Mouse (Mus musculus): ENCODE data around the gene Prdm8. TPM values are rescaled to one million over a fixed set of nuclear protein-coding genes. Genes with fewer than 3 reads are reported as not detected.

The Prdm8 gene
- polyA plus RNA-seq (2017; shearing (Covaris generic)) = not detected

DNA sequence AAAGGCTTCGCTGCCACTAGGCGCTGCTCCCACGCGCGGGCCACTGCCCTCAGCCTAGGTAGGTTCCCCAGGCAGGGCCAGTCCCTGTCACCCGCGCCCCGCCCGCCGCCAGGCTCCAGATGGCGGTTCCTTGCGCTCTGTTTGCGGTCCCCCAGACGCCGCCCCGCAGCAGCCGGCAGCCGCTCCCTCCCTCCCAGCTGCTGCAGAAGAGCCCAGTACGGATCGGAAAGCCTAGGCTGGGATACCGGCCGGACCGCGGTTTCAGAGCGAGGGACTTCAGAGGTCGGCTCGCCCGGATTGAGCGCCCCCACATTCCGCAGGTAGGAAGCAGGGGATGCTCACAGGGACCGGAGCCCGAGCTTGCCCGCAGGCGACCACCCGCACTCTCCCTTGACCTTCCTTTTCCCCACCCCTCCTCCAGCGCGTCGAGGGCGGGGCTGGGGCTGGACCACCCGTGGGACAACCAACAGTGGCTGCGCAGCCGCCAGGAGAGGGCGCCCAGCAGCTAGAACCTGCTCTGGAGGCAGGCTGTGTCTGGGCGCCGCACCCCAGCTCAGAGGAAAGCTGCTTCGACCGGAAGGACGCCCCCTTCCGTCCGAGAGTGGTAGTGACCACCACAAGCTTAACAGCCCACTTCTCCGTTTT, at the start of gene Prdm8:
Gene Prdm8, plus strand, starts transcription at position 19 of the 645 bp plus-strand sequence.
- ATAC-seq = peak; percentile 79

- no peak for ATAC-seq
These were observed 39.9 kb upstream of the Prdm8 start for GRCm38 (mm10) chr5:98127074-98127473.

DNA sequence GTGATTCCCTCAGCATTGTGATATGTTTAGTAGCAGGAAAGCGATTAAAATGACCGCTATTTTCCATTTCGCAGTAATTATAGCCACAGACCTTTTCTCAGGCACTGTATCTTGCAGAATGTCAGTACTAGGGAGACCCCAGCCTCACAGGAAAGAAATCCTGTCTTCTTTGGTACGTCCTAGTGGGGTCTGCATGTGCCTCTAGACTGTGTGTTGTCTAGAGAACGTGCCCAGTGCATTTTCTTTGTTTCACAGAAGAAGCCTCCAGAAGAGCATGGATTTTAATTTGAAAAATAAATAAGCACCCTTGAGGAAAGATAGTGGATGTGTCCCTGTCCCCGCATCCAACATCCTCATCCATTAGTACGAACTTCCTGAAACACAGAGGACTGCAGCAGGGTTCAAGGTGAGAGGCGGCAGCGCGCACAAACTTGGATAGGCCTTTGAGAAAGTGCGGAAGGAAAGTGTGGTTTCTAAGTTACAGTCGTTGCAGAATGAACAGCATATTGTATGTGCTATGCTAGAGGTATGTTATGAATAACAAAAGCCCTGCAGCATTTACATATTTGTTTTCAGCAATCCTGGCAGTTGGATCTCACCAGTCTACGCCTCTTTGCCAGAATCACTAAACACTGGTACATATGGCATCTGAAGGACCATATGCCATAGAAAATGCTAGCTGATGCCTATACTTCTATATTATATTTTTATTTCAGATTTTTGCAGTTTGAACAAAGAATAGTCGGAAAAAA, 28.3 kb upstream of the Prdm8 start:
- no peak for ATAC-seq

DNA sequence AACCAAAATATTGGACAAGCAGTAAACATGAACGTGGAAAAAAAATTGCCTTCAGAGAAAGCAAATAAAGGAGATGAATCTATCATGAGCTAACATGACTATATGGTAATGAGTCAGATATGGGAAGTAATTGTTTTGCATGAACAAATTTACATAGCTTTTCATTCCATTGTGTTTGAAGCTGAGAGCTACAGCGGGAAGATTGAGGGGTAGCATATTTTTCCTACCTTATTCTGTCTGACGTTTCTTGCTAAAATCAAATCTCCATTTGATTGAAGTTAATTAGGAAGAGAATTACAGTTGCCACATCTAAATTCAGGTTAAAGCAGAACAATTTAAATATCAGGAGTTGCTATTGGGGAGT, 27.7 kb upstream of the Prdm8 start:
- no peak for ATAC-seq

- ATAC-seq = peak; percentile 63
These were observed 20.1 kb upstream of the Prdm8 start for GRCm38 (mm10) chr5:98146895-98147294.

- no peak for ATAC-seq
These were observed 882 bp upstream of the Prdm8 start for GRCm38 (mm10) chr5:98166116-98166515.

- ATAC-seq = no peak
These were observed 1.6 kb downstream of the Prdm8 start for GRCm38 (mm10) chr5:98168356-98169285.

DNA sequence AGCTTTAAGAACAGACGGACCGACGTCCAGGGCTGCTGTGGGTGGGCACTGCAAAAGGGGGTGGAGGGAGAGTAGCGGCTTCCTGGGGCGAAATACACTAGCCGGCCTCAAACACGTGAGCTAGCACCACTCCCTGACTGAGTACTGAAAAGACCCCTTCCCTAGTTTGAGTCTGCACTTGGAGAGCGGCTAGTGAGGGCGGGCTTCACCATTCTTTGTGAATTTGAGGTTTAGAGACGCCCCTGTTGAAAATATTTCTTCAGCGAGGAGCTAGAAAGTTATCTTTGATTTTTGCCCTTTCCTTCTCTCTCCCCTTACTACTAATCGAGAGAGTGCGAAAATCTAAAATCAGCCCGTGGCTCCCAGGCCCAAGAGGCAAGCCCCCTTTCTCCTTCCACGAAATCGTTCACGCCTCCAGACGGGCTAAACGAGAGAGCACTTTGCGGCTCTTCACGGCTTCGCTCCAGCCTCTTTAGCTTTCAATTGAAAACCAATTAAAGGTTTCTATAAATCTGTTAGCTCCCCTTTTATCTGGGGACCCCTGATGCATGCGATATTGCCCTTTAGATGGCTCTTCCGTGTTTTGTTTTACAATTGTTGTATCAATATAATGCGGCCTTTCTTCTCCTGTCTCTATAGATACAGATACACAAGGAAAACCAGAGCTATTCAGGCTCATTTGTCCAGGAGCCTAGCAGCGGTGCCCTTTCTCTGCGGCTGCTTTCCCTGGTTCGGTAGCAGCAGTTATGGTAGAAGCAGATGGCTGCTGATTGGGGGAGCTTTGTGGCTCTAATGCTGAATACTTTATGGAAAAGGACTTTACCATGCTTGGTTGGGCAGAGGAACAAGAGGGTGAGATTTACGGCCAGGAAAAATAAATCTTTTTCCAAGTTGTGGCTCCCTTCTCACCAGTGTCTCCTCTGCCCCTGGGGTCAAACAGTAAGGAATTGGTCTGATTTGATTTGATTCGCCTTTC, 2.7 kb downstream of the Prdm8 start:
- no peak for ATAC-seq

- ATAC-seq = no peak
These were observed 4.7 kb downstream of the Prdm8 start for GRCm38 (mm10) chr5:98171651-98172230.

- ATAC-seq = no peak
These were observed 5.6 kb downstream of the Prdm8 start for GRCm38 (mm10) chr5:98172502-98173181.

DNA sequence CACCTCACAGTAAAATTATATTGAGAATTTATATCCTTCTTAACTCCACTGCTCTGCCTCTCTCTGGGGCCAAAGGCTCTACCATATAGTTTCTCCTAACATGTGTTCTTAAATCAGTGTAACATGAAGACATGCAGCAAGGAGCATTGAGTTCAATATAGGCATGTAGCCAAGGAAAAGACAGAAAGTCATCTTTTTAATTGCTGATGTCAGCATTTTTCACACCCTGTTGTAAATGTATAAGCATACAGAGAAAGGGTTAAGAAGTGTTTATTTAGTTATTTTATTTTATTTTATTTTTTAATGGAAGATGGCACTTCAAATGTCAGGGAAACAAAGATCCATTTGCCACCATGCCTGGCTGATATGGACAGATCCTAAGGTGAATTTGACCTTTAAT, 6.7 kb downstream of the Prdm8 start:
- no peak for ATAC-seq

DNA sequence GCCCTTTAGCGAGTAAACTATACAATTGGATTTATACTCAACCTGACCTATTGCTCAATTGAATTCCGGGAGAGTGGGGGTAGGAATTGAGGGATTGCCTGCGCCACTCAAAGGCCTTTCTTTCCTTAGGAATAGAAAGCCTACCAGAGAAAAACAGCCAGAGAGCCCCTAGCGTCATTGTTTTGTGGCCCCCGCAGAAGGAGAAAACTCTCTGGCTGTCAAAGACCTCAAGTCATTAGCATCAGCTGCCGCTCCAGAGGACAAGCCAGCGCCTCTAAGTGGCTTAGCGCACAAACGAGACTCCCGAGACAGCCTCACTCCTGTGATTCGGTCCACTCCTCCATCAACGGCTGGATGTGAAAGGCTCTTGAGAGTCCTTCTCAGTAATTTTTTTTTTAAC, 12.6 kb downstream of the Prdm8 start:
- ATAC-seq = no peak

- ATAC-seq = no peak
These were observed 13.5 kb downstream of the Prdm8 start for GRCm38 (mm10) chr5:98180461-98180887.

- ATAC-seq = no peak
These were observed 14.1 kb downstream of the Prdm8 start for GRCm38 (mm10) chr5:98180888-98181635.

DNA sequence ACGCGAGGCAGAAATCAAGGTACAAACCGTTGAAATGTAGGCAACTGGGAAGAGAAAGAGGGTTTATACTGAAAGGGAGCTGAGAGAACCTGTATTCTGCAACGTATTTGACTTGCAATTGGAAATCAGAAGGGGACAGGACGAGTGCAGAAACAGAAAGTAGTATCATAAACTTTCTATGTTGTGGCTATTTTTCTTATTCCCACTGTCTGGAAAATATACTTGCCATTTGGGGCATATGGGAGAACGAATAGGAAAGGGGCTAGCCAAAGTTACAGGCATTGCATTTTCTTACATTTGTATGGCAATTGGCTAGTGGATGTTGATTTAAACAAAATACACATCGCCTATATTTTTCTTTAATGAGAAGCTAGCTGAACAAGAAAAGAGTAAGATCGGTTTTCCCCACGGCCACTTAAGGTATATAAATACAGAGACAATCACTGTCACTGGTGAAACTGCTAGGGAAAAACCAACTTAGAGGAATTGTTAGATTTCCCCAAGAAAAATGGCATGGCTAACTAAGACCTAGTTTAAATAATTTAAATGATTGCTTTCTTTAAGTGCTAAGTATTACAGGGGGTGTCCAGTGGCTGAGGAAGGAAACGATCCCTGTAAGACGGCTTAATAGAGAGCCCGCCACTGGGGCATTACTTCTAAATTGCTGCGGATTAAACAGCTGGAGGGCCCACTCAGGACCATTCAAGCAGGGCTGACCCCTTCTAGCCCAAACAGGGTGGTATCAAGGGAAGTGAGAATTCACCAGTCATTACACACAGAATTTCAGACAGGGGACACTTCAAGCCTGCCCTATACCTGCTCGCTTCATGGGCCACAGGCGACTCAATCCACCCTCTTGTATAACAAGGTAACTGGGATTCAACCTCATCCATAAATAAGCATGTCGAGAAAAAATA, 14.9 kb downstream of the Prdm8 start:
- no peak for ATAC-seq

GRCm38 (mm10) chr5:98182603-98182920, 15.6 kb downstream of the Prdm8 start:
- no peak for ATAC-seq

GRCm38 (mm10) chr5:98183031-98183595, 16.1 kb downstream of the Prdm8 start:
- no peak for ATAC-seq

DNA sequence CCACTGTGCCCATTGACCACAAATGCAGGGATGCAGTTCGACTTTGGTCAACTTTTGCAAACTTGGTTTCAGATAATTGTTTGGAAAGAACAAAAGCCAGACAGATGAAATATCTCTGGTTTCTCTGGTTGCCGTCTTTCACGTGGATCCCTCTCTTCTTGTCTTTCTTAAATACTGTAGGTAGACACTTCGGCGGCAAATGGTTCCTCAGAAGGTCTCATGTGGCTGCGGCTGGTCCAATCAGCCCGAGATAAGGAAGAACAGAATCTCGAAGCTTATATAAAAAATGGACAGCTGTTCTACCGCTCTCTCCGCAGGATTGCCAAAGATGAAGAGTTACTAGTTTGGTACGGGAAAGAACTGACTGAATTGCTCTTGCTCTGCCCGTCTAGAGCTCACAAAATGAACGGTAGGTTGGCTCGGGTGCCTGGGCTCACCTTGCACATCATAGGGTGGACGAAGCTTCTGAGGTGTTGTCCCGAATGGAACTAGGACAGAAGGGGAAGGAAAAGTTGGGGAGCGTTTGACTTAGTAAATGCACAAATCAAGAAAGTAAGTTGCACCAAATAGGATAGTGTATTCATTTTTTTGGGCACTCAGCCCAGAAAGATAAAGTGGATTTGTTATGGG, 17.4 kb downstream of the Prdm8 start:
- ATAC-seq = no peak

Data from inflammation-experienced regulatory T-cells, adult 6 months (primary cell).